In the genomic region with DNA sequence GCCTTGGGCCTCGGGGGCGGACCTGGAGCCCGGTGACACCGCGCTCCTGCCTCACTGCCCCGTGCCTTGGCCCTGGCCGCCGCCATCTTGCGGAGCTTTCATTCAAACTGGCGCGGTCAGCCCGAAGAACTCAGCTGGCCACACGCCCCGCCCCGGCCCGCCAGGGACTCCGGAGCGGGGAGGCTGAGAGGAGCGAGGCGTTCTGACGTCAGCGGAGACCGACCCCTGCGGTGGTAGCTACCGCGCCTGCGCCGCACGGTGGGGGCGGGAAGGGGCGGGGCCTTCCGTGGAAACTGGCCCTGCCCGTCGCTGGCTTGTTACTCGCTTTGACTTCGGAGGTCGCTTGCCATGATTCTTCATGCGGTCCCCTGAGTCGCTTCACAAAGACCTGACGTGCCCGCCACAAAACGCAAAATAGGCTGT, we compare ENCODE assay signal across 8 mouse cellular contexts. TPM values are rescaled to one million over a fixed set of nuclear protein-coding genes. Genes with fewer than 3 reads are reported as not detected.
DNase-seq lines count a peak whose midpoint lies in the region; ATAC-seq lines count a peak whose summit lies in the region.

A gene (minus strand): TSS at position 171 of the 423 bp plus-strand sequence.

- 0% methylated on average over 41 of the region's 42 CpGs for WGBS in hindbrain, embryonic 16.5 days
- WGBS in macrophage (ENCODE audit: missing documents) = under 1% methylated on average over 42 of the region's 42 CpGs

- peak within 1 kb of the TSS; percentile 78 for H3K4me2 ChIP-seq in hindbrain, embryonic 16.5 days (ENCODE audit: low read length)

- peak within 1 kb of the TSS; percentile 99 for H3K4me3 ChIP-seq in hindbrain, embryonic 16.5 days (ENCODE audit: low read length)
- peak within 1 kb of the TSS; percentile 60 for H3K4me3 ChIP-seq in macrophage (ENCODE audit: inconsistent target)

- H3K4me1 ChIP-seq in hindbrain, embryonic 16.5 days (ENCODE audit: control insufficient read depth, insufficient read depth, low read depth, low read length) = peaks cover 14% of the 10 kb centered on the region

- no peaks in the 10 kb centered on the region for H3K36me3 ChIP-seq in hindbrain, embryonic 16.5 days (ENCODE audit: control insufficient read depth, insufficient read depth, low read length)
- H3K36me3 ChIP-seq in macrophage (ENCODE audit: inconsistent target) = no peaks in the 10 kb centered on the region

- H3K27me3 ChIP-seq in hindbrain, embryonic 16.5 days (replicated peaks; ENCODE audit: control insufficient read depth, insufficient read depth, low read length) = no peaks in the 10 kb centered on the region

- peak; percentile 96 for ATAC-seq in hindbrain, embryonic 16.5 days

- H3K9ac ChIP-seq in hindbrain, embryonic 16.5 days (ENCODE audit: low read depth, low read length) = peak within 1 kb of the TSS; percentile 88

- H3K79me2 ChIP-seq in macrophage (ENCODE audit: inconsistent target) = peaks cover 21% of the 10 kb centered on the region

- no peaks in the 10 kb centered on the region; the same call in 1 of the 2 replicates for H3K9me3 ChIP-seq in hindbrain, embryonic 16.5 days (ENCODE audit: control insufficient read depth, low read length)

- peak; percentile 81 for DNase-seq in WW6 (ENCODE audit: low read depth, low spot score)
- peak; percentile 97 to 99 for DNase-seq in cerebellum, postnatal 4 days (ENCODE audit: low spot score in 2 of 2)
- DNase-seq in gastrocnemius, adult 18-20 months (ENCODE audit: low spot score) = peak; percentile 96
- DNase-seq in left cerebral cortex, adult 18-20 months (ENCODE audit: low spot score in 2 of 2) = peak; percentile 96 to 97
- peak; percentile 96 for DNase-seq in right cerebral cortex, adult 18-20 months
- peak; percentile 91 for DNase-seq in urinary bladder, postnatal 10 days (ENCODE audit: low spot score)

- peak within 1 kb of the TSS; percentile 87 for H3K27ac ChIP-seq in hindbrain, embryonic 16.5 days (ENCODE audit: low read depth, low read length)
- peak within 1 kb of the TSS; percentile 54 for H3K27ac ChIP-seq in macrophage

RNA-seq across cellular contexts. Expression of the gene that starts here (rescaled TPM):
- total RNA-seq in gastrocnemius, adult 18-20 months (2021) = under 1 TPM; 0.90 to 0.91 TPM
- polyA plus RNA-seq in hindbrain, embryonic 16.5 days (2015; fragmentation: Nextera tagmentation; extraction: Ambion mirVana) = 7.0 and 8.5 TPM in 2 replicates
- 1 to 10 TPM; 3.5 to 4.0 TPM for total RNA-seq in left cerebral cortex, adult 18-20 months (2021)
- under 1 TPM in 19 of 26 experiments, not detected in 7; 0.15 to 0.83 (median 0.33) TPM for total RNA-seq in macrophage (2018; cell fraction: chromatin; rRNA removed)
- under 1 TPM; 0.19 to 0.99 (median 0.51) TPM for total RNA-seq in macrophage (2018; cell fraction: cytosol; rRNA removed)
- total RNA-seq in macrophage (2018; cell fraction: nucleus; rRNA removed) = 1 to 10 TPM in 3 of 26 experiments, under 1 TPM in 16, not detected in 7; 0.18 to 3.5 (median 0.42) TPM
- 0.42 to 2.5 TPM (median 1.1 TPM) in 3 replicates for polyA plus RNA-seq in macrophage (2018)

Comparison
In these comparisons a context has a peak if more than half of its experiments do, and no peak if none do; other contexts are left out.
1. Peak in every context shown above with its lines: DNase-seq, ATAC-seq, H3K4me3 ChIP-seq and H3K27ac ChIP-seq.
2. Peak in DNase-seq in gastrocnemius, adult 18-20 months; RNA of the gene not detected or under 1 TPM.